Mouse (Mus musculus) bone marrow macrophage, adult 2 months (primary cell): ENCODE measurements around the gene Wbp2.

ENCODE experiments used
- CTCF ChIP-seq: IDR thresholded peaks from 2 replicates; pipeline ENCODE4 v1.5.1; 2012; ENCODE audit warnings: low read depth, mild to moderate bottlenecking, low read length, moderate library complexity
- POLR2A ChIP-seq: IDR thresholded peaks from 2 replicates; pipeline ENCODE4 v1.6.1; 2012; ENCODE audit warnings: mild to moderate bottlenecking, low read depth, low read length, borderline replicate concordance

- TF ChIP-seq POLR2A, result no peak
- TF ChIP-seq CTCF, result no peak
Observed at GRCm38 (mm10) chr11:116126261-116126660, 39.5 kb upstream of the Wbp2 start.
